Mouse (Mus musculus): ENCODE data around the gene Coq8a.

Gene Coq8a

DNA sequence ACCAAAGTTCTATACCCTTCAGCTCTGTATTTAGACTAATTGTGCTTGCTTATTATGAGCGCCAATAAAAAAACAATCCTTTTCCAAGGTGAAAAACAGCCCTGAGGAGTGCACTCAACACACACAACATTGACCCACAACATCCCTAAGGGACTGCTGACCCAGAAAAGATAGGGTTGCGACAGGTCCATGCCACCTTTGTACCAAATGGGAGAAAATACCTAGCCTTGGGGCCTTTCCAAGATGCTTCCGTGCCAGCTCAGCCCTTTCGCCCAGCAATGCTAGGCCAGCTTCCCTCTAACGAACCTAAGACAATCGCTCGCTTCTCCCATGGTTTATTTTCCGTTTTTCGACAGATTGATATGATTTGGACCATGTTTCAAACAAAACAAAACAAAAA lies 2.9 kb downstream of the Coq8a start:
- no peak for DNase-seq

DNA sequence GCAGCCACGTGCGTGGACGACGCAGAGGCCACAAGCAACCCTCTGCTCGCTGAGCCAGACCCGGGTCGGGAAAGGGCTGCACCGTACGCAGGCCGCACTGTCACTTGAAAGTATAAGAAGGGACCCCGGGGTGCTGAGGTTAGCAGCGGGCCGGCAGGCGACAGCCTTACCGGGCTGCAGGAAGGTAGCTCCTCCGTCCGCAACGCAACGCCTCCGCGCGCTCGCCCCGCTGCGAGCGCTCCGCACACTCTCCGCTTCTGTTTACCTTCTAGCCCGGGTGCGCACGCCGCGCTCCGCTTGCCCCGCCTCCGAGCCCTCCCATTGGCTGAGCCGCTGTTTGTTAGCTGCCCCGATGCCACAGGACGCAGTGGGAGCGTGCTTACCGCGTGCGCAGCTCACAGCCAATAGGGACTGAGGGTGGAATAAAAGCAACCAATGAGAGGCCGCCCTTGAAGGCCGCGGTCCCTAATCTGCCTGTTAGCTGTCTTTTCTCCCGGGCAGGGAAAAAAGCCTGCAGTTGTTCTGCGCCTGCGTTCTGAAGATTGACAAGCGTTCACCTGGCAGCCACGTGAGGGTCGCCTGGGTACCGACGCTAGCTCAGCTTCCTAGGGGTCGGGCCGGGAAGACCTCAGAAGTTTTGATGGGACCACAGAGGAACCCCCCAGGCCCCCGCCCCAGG lies 3.6 kb downstream of the Coq8a start:
- peak; percentile 98 for DNase-seq

DNA sequence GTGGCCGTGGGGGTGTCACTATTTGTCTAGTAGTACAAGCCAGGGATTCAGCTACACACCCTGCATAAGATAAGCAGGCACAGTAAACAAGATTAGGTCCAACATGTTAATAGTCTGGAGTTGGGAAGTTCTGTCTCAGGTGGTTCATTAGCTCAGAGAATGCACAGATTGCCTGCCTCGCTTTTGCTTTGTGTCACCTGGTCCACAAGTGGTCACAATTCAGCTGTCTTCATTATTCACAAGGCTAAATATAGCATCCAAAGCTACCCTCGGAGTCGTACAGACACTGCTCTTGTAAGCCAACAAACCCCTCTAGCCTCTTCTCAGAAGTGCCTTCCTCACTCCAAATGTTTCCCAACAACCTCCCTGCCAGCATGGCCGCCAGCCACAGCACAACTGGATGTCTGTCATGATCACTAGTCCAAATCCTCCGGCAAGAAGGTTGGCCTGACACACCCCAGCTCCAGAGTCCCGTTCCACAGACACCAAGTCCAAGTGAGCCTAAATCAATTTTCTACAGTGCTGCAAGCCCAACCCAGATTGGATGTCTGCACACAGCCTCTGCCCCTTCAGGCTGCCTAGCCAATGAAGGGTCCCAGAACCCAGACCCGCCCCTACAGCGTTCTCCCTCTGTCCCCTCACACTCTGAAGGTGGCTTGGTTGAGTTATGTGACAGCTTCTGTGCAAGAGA lies 4.5 kb downstream of the Coq8a start:
- DNase-seq, result peak; percentile 69

- DNase-seq, result no peak
Measured at GRCm38 (mm10) chr1:180194048-180194447, 5.4 kb downstream of the Coq8a start.

DNA sequence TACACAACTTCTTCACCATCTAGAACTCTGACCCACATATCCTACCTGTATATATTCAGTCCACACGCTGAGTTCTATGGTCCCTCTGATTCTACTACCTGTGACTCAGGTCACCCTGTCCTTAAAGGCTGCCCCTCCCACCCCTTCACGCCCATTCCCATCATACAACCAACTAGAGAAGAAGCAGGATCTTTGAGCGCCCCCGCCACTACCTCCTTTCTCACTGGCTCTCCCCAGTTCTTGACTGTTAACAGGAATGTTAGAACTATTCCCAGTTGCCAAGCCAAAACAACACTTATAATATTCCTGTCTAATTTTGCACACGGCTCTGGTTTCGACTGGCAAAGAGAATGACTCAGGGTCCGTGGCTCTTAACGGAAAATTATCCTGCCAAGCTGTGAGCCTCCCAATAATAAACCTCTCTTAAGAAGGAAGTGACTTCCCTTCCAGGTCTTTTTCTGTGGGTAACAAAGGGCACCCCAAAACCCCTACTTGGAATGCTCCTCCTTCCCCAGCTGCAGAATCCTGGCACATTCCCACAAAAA lies 5.9 kb downstream of the Coq8a start:
- DNase-seq, result no peak

DNA sequence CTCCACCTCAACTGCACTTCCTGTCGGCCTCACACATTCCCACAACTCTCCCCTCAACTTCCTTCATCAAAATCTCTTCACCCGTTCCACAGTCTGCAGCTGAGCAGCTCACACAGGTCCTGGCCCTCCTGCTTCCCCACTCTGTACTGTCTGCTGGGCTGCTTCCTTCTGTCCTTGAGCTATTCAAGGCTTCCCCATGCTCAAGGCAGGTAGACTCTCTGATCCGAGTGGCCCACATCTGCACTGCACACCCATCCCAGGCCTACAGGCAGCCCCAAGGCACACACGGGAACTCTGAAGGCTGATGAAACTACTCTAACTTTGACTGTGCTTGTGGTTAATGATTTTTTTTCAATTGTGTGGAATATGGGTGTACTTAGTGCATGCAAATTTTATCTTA lies 6.5 kb downstream of the Coq8a start:
- DNase-seq, result no peak

DNA sequence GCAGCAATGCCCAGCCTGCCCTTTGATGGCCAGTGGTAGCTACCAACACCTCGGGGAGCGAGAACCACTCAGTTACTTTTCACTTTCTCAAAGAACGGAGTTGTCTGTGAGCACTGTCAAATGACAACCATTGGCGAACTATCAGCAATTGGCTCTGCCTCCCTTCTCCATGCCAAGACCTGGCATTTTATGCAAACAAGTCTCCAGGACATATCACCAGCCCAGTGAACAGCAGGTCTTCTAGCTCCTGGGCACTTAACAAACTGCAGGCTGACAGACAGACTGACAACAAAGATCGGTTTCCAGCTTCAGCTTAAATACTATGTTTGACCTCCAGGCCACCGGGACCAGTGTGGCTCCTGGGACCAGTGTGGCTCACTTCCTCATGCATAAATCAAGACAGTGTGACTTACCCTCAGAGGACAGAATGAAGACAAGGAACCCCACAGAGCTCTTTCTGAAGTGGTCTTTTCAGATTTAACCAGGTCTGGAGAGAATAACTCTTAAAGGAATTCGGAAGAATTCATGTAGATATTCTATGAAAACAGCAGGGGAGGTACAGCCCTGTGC lies 7.7 kb downstream of the Coq8a start:
- DNase-seq, result no peak

- no peak for DNase-seq
Measured at GRCm38 (mm10) chr1:180191112-180191511, 8.3 kb downstream of the Coq8a start.

DNA sequence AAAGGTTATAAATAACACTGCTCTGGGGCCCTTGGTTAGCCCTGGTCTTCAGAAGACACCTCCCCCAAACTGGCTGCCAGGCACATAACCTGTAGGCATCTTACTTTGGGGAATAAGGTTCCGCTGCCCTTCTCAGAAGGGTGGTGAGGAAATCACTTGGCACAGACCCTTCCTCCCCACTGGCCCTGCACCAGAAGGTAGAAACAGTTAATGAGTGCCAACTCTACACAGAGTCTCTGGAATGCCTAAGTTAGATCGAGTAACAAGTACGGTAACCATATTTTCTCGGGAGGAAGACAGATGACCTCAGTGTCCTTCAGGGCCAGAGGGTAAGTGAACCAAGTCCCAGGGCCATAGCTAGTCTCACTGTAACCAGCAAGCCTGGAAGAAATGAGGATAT lies 10.5 kb downstream of the Coq8a start:
- DNase-seq, result peak; percentile 69

GRCm38 (mm10) chr1:180186371-180186770 lies 13.0 kb downstream of the Coq8a start:
- no peak for DNase-seq

DNA sequence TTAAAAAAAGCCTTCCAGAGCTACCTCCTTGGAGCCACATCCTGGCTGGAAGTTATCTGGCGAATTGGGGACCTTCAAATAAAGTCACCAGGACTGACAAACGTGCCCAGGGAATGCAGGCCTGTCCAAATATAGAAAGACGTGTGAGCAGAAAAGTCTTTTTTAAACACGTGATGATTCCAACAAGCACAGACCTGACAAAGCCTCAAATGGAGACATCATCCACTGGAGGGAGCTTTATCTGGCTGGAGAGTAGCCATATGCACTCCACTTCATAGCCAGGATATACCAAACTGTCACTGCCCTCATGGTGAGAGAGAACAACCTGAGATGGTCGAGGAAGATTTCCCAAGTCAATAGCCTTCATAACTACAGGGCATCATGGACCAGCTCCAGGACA lies 13.5 kb downstream of the Coq8a start:
- DNase-seq, result no peak

DNA sequence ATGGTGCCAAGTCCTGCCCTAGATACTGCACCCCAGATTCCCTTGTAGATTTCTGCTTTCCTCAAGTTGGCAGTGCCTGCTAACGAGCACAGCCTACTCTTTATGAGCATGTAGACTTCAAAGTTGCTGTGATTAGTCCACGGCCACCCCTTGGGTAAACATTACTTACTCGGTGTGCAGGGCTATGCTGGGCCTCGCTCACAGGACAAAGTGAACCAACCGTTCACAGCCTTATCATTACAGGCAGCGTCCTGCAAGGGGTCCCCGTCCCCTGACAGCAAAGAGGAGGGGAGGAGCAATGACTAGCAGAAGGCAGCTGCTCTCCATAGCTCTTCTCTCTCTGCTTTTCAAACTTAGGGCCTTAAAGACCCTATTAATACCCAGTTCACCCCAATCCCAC lies 14.6 kb downstream of the Coq8a start:
- DNase-seq, result no peak

DNA sequence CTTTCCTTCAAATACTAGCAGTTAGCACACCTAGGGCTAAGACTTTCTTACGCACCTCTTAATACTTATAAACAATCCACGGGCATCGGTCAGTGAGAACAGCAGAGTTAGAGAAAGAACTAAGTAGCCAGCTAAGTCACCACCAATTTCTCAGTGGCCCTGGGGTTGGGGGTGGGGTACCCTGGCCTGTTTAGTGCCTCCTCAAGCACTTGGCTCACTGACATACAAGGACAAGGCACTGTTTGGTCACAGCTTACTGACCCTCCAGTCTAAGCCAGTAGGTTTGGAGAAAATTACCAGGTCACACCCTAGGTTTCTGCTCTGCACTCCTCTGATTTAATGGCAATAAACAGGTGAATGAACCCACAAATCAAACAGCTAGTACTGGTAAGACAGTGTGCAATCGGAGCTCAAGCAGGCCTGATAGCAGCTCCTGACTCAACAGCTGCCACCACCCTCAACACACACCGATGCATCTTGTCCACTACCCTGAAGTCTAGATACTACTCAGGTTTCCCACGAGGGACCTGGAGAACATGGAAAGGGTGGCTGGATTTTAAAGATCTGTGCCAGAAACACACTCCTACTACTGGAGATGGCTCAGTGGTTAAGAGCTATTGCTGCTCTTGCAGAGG lies 15.8 kb downstream of the Coq8a start:
- no peak for DNase-seq

GRCm38 (mm10) chr1:180182731-180183130 lies 16.7 kb downstream of the Coq8a start:
- DNase-seq, result no peak

DNA sequence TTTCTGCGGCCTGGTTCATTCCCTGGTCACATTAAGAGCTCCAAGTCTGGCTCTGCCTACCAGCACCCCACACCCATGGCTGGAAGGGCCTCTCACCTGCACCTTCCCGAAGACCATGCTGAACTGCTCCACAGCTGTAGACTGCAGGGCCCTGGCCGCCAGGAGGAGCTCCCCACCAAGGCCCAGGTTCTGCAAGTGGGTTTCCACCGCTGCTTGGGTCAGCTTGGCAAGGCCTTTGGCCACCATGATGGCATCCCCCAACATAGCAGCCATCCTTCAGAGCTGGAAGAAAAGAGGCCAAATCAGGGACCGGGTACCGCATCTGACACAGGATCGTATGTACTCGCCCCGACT lies 17.5 kb downstream of the Coq8a start:
- DNase-seq, result no peak

DNA sequence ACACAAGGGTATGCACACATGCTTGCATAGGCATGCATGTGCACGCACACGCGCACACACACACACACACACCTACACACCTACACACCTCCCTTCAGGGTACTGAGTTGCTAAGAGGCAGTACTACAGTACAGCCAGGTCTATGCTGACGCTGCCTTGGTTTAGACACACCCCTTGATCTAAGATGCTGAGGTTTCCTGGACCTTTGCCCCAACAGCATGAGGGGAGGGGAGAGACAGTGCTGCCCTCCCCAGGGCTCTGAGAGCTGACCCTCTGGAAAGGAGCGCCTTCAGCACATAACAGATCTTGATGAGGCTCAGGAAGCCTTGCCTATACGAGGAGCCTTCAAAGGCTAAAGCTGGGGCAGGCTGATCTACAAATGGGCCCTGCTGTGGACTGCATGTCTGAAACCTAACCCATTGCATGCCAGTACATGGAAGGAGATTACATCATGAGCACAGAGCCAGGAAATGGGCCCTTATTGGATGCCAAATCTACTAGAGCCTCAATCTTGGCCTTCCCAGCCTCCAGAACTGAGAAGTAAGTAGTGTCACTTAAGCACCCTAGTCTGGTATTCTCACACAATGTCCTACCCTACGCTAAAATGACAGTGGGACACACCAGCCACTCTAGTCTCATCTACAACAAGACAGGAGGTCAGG lies 18.0 kb downstream of the Coq8a start:
- no peak for DNase-seq

- DNase-seq, result no peak
Measured at GRCm38 (mm10) chr1:180179840-180180239, 19.6 kb downstream of the Coq8a start.

DNA sequence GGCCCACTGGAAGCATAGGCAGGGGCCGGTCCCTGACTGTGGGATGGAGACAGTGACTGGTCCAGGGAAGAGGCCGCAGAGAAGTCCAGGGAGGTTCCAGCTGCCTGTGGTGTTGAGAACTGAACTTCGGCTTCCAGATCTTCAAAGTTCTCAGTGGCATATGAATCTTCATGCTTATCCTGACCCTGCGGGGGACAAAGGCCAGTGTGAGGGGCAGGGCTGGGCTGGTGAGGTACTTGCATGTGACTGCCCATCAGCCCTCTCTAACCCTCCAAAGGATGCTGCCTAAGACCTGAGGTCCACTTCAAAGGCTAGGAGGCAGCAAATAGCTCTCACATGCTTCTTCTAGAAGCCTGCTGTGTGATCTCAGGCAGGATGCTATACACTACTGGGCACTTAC lies 20.3 kb downstream of the Coq8a start:
- no peak for DNase-seq

- no peak for DNase-seq
Measured at GRCm38 (mm10) chr1:180178340-180178739, 21.1 kb downstream of the Coq8a start.

GRCm38 (mm10) chr1:180176784-180177183 lies 22.6 kb downstream of the Coq8a start:
- no peak for DNase-seq

DNA sequence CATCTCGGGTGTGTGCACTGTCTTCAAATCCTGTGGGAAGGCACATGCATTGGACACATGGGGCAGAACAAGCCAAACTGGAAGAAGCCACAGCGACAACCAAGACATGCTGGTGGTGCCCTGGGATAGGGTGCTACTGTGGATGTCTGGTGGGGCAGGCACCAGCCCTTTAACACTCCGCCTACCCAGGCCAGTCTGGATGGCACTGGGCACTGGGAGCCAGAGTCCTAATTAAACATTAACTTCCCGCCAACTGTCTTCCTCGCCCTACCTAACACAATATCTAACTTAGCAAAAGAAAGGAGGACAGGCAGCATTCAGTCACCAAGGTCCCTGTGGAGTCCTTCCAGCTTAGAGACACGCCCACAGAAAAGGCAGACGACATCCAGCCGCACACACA lies 23.8 kb downstream of the Coq8a start:
- peak; percentile 74 for DNase-seq

DNA sequence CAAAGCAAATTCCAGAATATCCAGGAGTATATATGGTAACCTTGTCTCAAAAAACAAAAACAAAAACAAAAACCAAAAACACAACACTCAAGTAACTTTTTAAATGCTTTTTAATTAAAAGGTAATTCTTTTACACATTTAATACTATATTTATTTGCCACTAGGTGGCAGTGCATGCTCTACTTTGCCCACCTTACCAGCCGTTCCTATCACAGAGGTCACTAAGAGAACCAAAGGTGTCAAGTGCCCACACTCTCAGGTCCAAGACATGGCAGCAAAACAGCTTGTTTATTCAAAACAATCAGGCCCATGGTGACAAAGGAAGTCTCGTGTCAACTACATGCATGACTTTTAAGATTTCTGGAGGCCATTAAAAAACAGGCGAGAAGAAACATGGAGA lies 24.2 kb downstream of the Coq8a start:
- DNase-seq, result no peak

- DNase-seq, result no peak
Measured at GRCm38 (mm10) chr1:180174718-180175117, 24.7 kb downstream of the Coq8a start.
